Mouse (Mus musculus) embryonic facial prominence, embryonic 15.5 days (tissue): Measurements from ENCODE around the gene Ube2d1. TPM values are rescaled to one million over a fixed set of nuclear protein-coding genes. Genes with fewer than 3 reads are reported as not detected.
A peak's percentile ranks its signal among the peaks of the same experiment; 100 is the strongest.

Experiments used
- ATAC-seq: fragments of 200-750 bp; cut with Nextera tagmentation; 2 replicates; pipeline ENCODE4 v1.8.0; 2017; ENCODE audit warnings: low read depth, moderate TSS enrichment; ENCODE audit not compliant: insufficient number of reproducible peaks, low FRiP score, low TSS enrichment
- H3K27ac ChIP-seq: fragments of 300-500 bp; sonication (generic); replicated peaks from 2 replicates; pipeline ENCODE4 v1.5.1; 2015; ENCODE audit warnings: mild to moderate bottlenecking, inconsistent platforms
- H3K27me3 ChIP-seq: fragments of 300-500 bp; sonication (generic); 2 replicates; pipeline ENCODE4 v1.6.1; 2015; ENCODE audit warnings: inconsistent platforms
- H3K36me3 ChIP-seq: fragments of 300-500 bp; sonication (generic); 2 replicates; pipeline ENCODE4 v1.6.1; 2015; ENCODE audit warnings: mild to moderate bottlenecking, inconsistent platforms
- H3K4me1 ChIP-seq: fragments of 300-500 bp; sonication (generic); 2 replicates; pipeline ENCODE4 v1.6.1; 2015; ENCODE audit warnings: inconsistent platforms
- H3K4me2 ChIP-seq: fragments of 300-500 bp; sonication (generic); replicated peaks from 2 replicates; pipeline ENCODE4 v1.6.1; 2015; ENCODE audit warnings: mild to moderate bottlenecking, inconsistent platforms
- H3K4me3 ChIP-seq: fragments of 300-500 bp; sonication (generic); replicated peaks from 2 replicates; pipeline ENCODE4 v1.5.1; 2015; ENCODE audit warnings: mild to moderate bottlenecking, inconsistent platforms
- H3K9ac ChIP-seq: fragments of 300-500 bp; sonication (generic); 2 replicates; pipeline ENCODE4 v1.6.1; 2015; ENCODE audit warnings: inconsistent platforms
- H3K9me3 ChIP-seq: fragments of 300-500 bp; sonication (generic); replicated peaks from 2 replicates; pipeline ENCODE4 v1.6.1; 2016; ENCODE audit warnings: inconsistent platforms
- whole genome bisulfite sequencing: fragments of 180-500 bp; shearing (Covaris S2); methylation state at CpG from one replicate; pipeline ENCODE4 v1.1.7; 2015; 5-methylcytosine and 5-hydroxymethylcytosine counted together
- polyA plus RNA-seq: library from polyadenylated mRNA; unstranded; fragments of >200 nt; fragmentation: Nextera tagmentation; extraction: Ambion mirVana; gene quantifications from 2 replicates; pipeline ENCODE4 v1.2.1, GENCODE M21; 2015

Gene Ube2d1
- polyA plus RNA-seq, 1 experiment from 2014 or later, result 61.5 TPM

DNA sequence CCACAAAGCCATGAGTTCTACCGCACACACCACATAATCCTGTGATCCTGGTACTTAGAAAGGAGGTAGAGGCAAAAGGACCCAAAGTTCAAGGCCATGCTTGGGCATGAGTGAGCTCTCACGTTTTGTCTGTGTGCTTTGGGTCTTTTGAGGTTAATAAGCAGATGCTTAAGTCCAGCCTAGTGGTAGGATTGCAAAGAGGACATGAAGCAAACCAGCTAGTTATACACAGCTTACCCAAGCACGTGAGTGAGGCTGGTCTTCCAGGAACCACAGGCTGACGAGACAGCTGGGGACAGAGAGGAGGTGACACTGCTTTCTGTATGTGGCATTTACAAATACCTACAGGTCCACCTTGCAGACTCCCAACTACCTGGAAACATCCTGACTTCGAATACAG is 32.6 kb downstream of the Ube2d1 start:
- Histone ChIP-seq H3K27me3 (no peaks in the 10 kb centered on the region), H3K36me3 (peaks cover 12% of the 10 kb centered on the region; the same call in 1 of the 2 replicates), H3K27ac (no peak overlapping the region), H3K9me3 (no peaks in the 10 kb centered on the region), H3K4me3 (no peak overlapping the region), H3K4me1 (no peaks in the 10 kb centered on the region), H3K9ac (no peak overlapping the region), H3K4me2 (no peak overlapping the region)
- no peak for ATAC-seq
- 76% methylated on average over 5 of the region's 5 CpGs for WGBS

DNA sequence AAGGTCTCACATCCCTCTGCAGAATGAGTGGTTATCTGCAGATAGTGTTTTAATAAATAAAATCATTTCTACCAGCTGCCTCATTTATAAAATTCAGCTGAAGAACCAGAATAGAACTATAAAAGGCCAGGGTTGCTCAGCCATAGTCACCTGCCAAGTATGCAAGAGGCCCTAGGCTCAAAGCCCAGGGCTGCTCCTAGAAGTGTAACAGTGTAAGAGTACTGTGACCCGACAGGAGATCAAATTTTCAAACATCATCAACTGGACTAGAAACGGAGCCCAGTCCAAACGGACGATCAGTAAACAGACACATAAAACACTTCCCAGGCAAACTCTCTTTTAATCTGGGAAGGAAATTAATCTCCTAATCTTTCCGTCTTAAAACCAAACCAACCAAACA is 33.2 kb downstream of the Ube2d1 start:
- 64% methylated on average over 5 of the region's 5 CpGs for WGBS
- no peak for ATAC-seq

DNA sequence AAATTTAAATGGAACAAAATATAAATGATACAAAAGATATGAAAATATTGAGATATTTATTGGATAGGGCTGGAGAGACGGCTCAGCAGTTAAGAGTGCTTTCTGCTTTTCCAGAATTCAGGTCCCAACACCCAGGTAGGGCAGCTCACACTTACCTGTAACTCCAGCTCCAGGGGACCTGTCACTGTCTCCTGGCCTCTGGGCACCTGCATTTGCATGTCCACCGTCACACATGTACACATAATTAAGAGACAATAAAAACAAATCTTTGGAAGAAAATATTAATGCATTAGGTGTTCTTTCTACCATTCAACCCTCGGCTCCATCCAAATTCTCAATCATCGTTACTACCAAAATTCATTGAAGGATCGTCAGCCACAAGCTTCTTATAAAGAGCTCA is 33.8 kb downstream of the Ube2d1 start:
- Histone ChIP-seq H3K9ac (no peak overlapping the region), H3K27me3 (no peaks in the 10 kb centered on the region), H3K27ac (no peak overlapping the region), H3K4me3 (no peak overlapping the region), H3K9me3 (no peaks in the 10 kb centered on the region), H3K36me3 (peaks cover 12% of the 10 kb centered on the region; the same call in 1 of the 2 replicates), H3K4me1 (no peaks in the 10 kb centered on the region), H3K4me2 (no peak overlapping the region)
- 84% methylated on average over 5 of the region's 5 CpGs for WGBS
- no peak for ATAC-seq

More for the DNA sequence above, 33.2 kb downstream of the Ube2d1 start:
- no peak overlapping the region for H3K27ac ChIP-seq
- no peak overlapping the region for H3K4me2 ChIP-seq
- H3K4me3 ChIP-seq, result no peak overlapping the region
- H3K4me1 ChIP-seq, result no peaks in the 10 kb centered on the region
- H3K9ac ChIP-seq, result no peak overlapping the region
- no peaks in the 10 kb centered on the region for H3K9me3 ChIP-seq
- H3K36me3 ChIP-seq, result peaks cover 12% of the 10 kb centered on the region; the same call in 1 of the 2 replicates
- no peaks in the 10 kb centered on the region for H3K27me3 ChIP-seq

DNA sequence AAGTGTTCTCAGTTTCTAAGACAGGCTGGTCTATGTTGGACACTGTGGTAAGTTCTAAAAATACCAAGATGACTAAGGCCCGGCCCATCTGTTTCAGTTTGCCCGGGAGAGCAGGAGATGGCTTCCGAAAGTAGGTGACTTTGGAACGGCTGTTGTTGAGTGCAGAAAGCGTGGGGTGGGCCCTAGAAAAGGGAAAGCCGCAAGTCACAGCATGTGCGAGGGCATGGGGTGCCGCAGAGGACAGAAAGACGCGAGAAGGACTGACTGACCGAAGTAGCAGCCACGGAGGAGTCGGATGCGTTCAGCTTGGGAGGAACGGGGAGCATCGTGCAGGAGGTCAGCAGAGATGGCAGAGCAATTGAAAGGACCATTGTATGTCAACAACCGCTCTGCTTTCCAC is 34.6 kb downstream of the Ube2d1 start:
- H3K36me3 ChIP-seq, result peaks cover 10% of the 10 kb centered on the region; the same call in 1 of the 2 replicates
- no peak overlapping the region for H3K4me2 ChIP-seq
- H3K4me3 ChIP-seq, result no peak overlapping the region
- H3K9ac ChIP-seq, result no peak overlapping the region
- no peaks in the 10 kb centered on the region for H3K9me3 ChIP-seq
- no peak for ATAC-seq
- no peaks in the 10 kb centered on the region for H3K27me3 ChIP-seq
- H3K4me1 ChIP-seq, result no peaks in the 10 kb centered on the region
- no peak overlapping the region for H3K27ac ChIP-seq
- 76% methylated on average over 17 of the region's 17 CpGs for WGBS

DNA sequence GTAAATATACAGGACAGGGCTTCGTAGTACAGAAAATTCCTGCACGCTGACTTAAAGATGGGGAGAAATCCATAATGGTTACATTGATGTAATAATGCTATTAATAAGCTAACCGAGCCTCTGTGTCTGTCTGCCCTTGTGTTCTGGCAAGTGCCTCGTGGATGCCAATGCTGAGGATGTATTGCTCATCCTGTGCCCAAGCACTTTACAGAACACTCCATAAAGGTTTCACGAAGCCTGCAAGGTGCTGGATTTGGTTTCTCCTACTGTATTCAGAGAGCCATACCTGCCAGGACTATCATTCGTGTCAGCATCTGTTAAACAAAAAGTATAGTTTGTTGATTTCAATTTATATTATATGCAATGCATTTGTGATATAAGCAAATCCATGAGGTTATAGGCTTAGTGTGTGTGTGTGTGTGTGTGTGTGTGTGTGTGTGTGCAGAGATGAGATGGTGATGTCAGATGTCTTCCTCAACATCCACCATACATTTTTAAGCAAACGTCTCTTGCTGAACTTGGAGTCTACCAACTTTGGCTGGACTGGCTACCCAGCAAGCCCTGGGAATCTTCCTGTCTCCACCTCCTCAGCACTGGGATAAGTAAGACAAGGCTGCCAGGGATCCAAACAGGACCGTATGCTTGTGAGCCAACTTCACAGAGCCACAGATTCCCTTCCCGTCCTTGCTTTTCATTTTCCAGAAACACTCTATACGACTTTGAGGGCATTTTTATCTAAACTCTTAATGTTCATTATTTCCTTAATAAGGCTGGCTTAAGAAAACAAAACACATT is 35.8 kb downstream of the Ube2d1 start:
- H3K4me2 ChIP-seq, result no peak overlapping the region
- H3K4me3 ChIP-seq, result no peak overlapping the region
- H3K9ac ChIP-seq, result no peak overlapping the region
- 0 out of 2 replicates have a peak, but pooled peaks cover 1% of the 10 kb centered on the region for H3K36me3 ChIP-seq
- no peak for ATAC-seq
- H3K27ac ChIP-seq, result no peak overlapping the region
- WGBS, result 78% methylated on average over 10 of the region's 10 CpGs
- H3K4me1 ChIP-seq, result no peaks in the 10 kb centered on the region
- H3K27me3 ChIP-seq, result no peaks in the 10 kb centered on the region
- H3K9me3 ChIP-seq, result no peaks in the 10 kb centered on the region

DNA sequence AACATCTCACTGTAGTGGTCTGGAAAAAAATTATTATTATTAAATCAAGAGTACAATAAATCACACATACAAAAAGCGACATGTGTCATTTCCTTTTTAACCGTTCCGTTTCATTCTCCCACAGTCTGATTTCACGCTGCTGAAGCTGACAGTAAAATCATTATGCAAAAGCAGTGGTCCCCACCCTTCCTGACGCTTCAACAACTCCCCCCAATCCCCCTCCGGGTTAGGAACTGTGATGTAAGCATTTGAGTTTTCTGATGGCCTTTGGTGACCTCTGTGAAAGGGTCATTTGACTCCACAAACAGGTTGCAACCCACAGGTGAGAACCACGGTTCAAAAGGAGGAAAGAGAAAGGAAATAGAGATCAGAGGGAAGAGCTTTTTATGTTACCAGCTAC is 38.1 kb downstream of the Ube2d1 start:
- WGBS, result 45% methylated on average over 7 of the region's 7 CpGs
- no peak for ATAC-seq
- no peak overlapping the region for H3K9ac ChIP-seq
- H3K27ac ChIP-seq, result no peak overlapping the region
- no peaks in the 10 kb centered on the region for H3K27me3 ChIP-seq
- no peak overlapping the region for H3K4me2 ChIP-seq
- H3K4me3 ChIP-seq, result no peak overlapping the region
- H3K36me3 ChIP-seq, result no peaks in the 10 kb centered on the region
- H3K4me1 ChIP-seq, result no peaks in the 10 kb centered on the region
- no peaks in the 10 kb centered on the region for H3K9me3 ChIP-seq

DNA sequence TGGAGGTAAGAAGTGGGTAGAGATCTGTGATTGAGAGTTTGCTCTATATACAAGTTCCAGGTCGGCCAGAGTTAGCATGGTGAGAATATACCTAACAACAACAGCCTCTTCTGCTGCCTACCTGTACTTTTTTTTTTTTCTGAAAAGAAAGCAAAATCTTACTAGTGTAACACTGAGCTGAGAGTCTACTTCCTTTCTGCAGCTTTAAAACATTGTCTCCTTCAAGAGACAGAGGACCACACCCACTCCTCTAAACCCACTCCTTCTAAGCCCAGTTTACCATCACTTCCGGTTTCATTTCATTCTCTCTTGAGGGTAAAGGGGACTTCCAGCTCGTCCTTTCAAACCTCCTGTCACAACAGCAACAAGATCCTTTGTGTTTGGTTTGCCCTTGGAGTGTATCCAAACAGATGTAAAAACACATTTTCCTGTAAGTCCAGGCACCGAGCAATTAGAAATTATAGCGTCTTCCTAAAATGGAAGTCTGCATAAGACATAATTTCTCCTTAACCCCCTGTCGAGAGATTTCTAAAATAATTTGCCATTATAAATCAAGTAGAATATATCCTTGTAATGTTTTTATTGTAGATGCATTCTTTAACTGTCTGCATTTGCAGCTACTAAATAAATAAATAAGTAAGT is 45.5 kb downstream of the Ube2d1 start:
- Histone ChIP-seq H3K9me3 (no peaks in the 10 kb centered on the region), H3K9ac (no peak overlapping the region), H3K4me3 (peak overlapping the region; percentile 17), H3K27me3 (no peaks in the 10 kb centered on the region), H3K4me1 (peaks cover 14% of the 10 kb centered on the region), H3K27ac (no peak overlapping the region), H3K4me2 (no peak overlapping the region), H3K36me3 (peaks cover 6% of the 10 kb centered on the region)
- no peak for ATAC-seq
- WGBS, result 42% methylated on average over 6 of the region's 6 CpGs

DNA sequence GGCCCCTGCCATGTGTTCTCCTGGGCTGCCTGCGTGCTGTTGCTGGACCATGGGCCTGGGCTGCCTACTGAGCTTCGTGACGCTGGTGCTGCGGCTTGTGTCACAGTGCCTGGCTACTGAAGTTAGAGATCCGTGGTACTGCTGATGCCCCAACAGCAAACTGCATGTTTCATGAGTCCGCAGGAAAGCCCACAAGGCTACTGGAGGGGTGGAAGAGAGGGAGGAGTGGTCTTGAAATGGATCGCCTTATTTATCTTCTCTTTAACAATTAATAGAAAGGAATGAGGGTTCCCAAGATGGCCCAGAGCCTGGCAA is 46.9 kb downstream of the Ube2d1 start, which contains the start of gene Tfam:
Tfam (minus strand) TSS at position 41 of the 315 bp plus-strand sequence.
- H3K4me3 ChIP-seq, result peak within 1 kb of the TSS; percentile 93
- H3K36me3 ChIP-seq, result peaks cover 18% of the 10 kb centered on the region
- peak within 1 kb of the TSS; percentile 68 for H3K9ac ChIP-seq
- H3K4me1 ChIP-seq, result peaks cover 14% of the 10 kb centered on the region
- 2% methylated on average over 7 of the region's 7 CpGs for WGBS
- H3K27ac ChIP-seq, result peak within 1 kb of the TSS; percentile 65
- ATAC-seq, result no peak
- H3K4me2 ChIP-seq, result peak within 1 kb of the TSS; percentile 80
- H3K9me3 ChIP-seq, result no peaks in the 10 kb centered on the region
- no peaks in the 10 kb centered on the region for H3K27me3 ChIP-seq

- H3K9me3 ChIP-seq, result no peaks in the 10 kb centered on the region
- peak overlapping the region; percentile 68 for H3K9ac ChIP-seq
- no peaks in the 10 kb centered on the region for H3K27me3 ChIP-seq
- peaks cover 14% of the 10 kb centered on the region for H3K4me1 ChIP-seq
- peak overlapping the region; percentile 65 for H3K27ac ChIP-seq
- peak overlapping the region; percentile 80 for H3K4me2 ChIP-seq
- ATAC-seq, result peak; percentile 100
- H3K36me3 ChIP-seq, result peaks cover 23% of the 10 kb centered on the region
- WGBS, result under 1% methylated on average over 67 of the region's 68 CpGs
- peak overlapping the region; percentile 93 for H3K4me3 ChIP-seq
These were observed 47.4 kb downstream of the Ube2d1 start for GRCm38 (mm10) chr10:71237516-71238239.

DNA sequence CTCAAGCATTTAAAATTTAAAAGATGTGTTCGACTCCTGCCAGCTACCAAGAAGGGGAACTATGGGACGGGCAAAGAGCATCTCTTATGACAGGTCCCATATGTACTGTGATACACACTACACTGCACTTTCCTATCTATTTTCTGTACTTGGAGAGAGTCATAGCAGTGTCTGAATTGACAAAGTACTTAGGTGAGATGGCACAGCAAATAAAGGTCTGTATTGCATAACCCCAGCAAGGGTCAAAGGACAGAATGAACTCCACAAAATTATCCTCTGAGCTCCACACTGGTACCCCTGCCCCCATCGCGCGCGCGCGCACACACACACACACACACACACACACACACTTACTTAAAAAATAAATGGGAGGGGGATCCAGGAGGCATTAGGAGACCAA is 51.0 kb downstream of the Ube2d1 start:
- no peak for ATAC-seq
- Histone ChIP-seq H3K27ac (no peak overlapping the region), H3K4me1 (peaks cover 14% of the 10 kb centered on the region), H3K4me2 (no peak overlapping the region), H3K9ac (no peak overlapping the region), H3K27me3 (no peaks in the 10 kb centered on the region), H3K9me3 (no peaks in the 10 kb centered on the region), H3K36me3 (peaks cover 45% of the 10 kb centered on the region), H3K4me3 (no peak overlapping the region)
- WGBS, result 97% methylated on average over 8 of the region's 8 CpGs

GRCm38 (mm10) chr10:71225894-71226293 is 59.2 kb downstream of the Ube2d1 start:
- H3K4me1 ChIP-seq, result no peaks in the 10 kb centered on the region
- WGBS, result 38% methylated on average over 7 of the region's 7 CpGs
- no peak overlapping the region for H3K27ac ChIP-seq
- H3K27me3 ChIP-seq, result no peaks in the 10 kb centered on the region
- peaks cover 52% of the 10 kb centered on the region for H3K36me3 ChIP-seq
- no peak overlapping the region for H3K4me2 ChIP-seq
- no peak for ATAC-seq
- no peak overlapping the region for H3K4me3 ChIP-seq
- H3K9me3 ChIP-seq, result no peaks in the 10 kb centered on the region
- no peak overlapping the region for H3K9ac ChIP-seq
